21 mouse cellular contexts compared by ENCODE assay signal in genomic region chr4:84339172-84339571, GRCm38 (mm10).
DNase-seq lines count a peak whose midpoint lies in the region; ATAC-seq and TF ChIP-seq lines count a peak whose summit lies in the region.
"Had no signal": no experiment of that assay in that cellular context is flagged by ENCODE, and none has a peak within 500 bp of the region (broad histone marks: within the 10 kb centered on the region; RNA-seq: fewer than 3 reads in every experiment).

No protein-coding gene starts in this region.

- WGBS in hindbrain, postnatal 0 days, result 42% methylated on average over 4 of the region's 4 CpGs
- 67% methylated on average over 4 of the region's 4 CpGs for WGBS in hindbrain, embryonic 11.5 days

- H3K36me3 ChIP-seq in hindbrain, postnatal 0 days (ENCODE audit: insufficient read depth, low read length), result no peaks in the 10 kb centered on the region
- no peaks in the 10 kb centered on the region for H3K36me3 ChIP-seq in hindbrain, embryonic 11.5 days (ENCODE audit: control insufficient read depth, insufficient read depth, low read length)
- H3K36me3 ChIP-seq: embryonic facial prominence, embryonic 10.5 days; G1E; heart, embryonic 12.5 days; hindbrain, embryonic 12.5 days had no signal

- H3K9me3 ChIP-seq in hindbrain, postnatal 0 days (ENCODE audit: low read length), result no peaks in the 10 kb centered on the region
- H3K9me3 ChIP-seq in hindbrain, embryonic 11.5 days (ENCODE audit: control insufficient read depth, low read length), result no peaks in the 10 kb centered on the region
- H3K9me3 ChIP-seq: embryonic facial prominence, embryonic 10.5 days; forebrain, embryonic 13.5 days; heart, embryonic 12.5 days; hindbrain, embryonic 12.5 days had no signal

- no peak overlapping the region for H3K4me3 ChIP-seq in hindbrain, postnatal 0 days (ENCODE audit: low read length)
- H3K4me3 ChIP-seq in hindbrain, embryonic 11.5 days (ENCODE audit: low read depth, low read length), result no peak overlapping the region
- H3K4me3 ChIP-seq: embryonic facial prominence, embryonic 10.5 days; forebrain, embryonic 13.5 days; heart, embryonic 12.5 days; hindbrain, embryonic 12.5 days had no signal

- H3K27me3 ChIP-seq in hindbrain, postnatal 0 days (ENCODE audit: insufficient read depth, low read length), result no peaks in the 10 kb centered on the region
- no peaks in the 10 kb centered on the region for H3K27me3 ChIP-seq in hindbrain, embryonic 11.5 days (ENCODE audit: control insufficient read depth, insufficient read depth, low read length)
- H3K27me3 ChIP-seq: forebrain, embryonic 13.5 days; heart, embryonic 12.5 days; hindbrain, embryonic 12.5 days had no signal

- no peak overlapping the region for H3K27ac ChIP-seq in hindbrain, postnatal 0 days
- no peak overlapping the region for H3K27ac ChIP-seq in hindbrain, embryonic 11.5 days (ENCODE audit: low read depth, low read length)
- H3K27ac ChIP-seq: embryonic facial prominence, embryonic 10.5 days; forebrain, embryonic 13.5 days; hindbrain, embryonic 12.5 days had no signal

- ATAC-seq in hindbrain, postnatal 0 days, result peak; percentile 27; the same call in 1 of the 2 replicates
- ATAC-seq in hindbrain, embryonic 11.5 days (ENCODE audit: low FRiP score), result no peak
- ATAC-seq: CD4-positive, CD25-positive, alpha-beta regulatory T cell, adult 4 months; forebrain, embryonic 13.5 days; forebrain, postnatal 0 days had no signal

- no peak overlapping the region for H3K4me2 ChIP-seq in hindbrain, postnatal 0 days (ENCODE audit: low read depth, low read length)
- H3K4me2 ChIP-seq in hindbrain, embryonic 11.5 days (replicated peaks; ENCODE audit: low read depth, low read length), result no peak overlapping the region
- H3K4me2 ChIP-seq: forebrain, embryonic 13.5 days; heart, embryonic 12.5 days; hindbrain, embryonic 12.5 days had no signal

- H3K9ac ChIP-seq in hindbrain, postnatal 0 days (replicated peaks; ENCODE audit: low read length), result no peak overlapping the region
- H3K9ac ChIP-seq in hindbrain, embryonic 11.5 days (ENCODE audit: low read depth, low read length), result no peak overlapping the region
- H3K9ac ChIP-seq: forebrain, embryonic 13.5 days; forebrain, postnatal 0 days; heart, embryonic 12.5 days; hindbrain, embryonic 12.5 days had no signal

- no peak for TF ChIP-seq CTCF in hindbrain, postnatal 0 days (IDR thresholded peaks at IDR 0.05; ENCODE audit: low read depth)

- H3K4me1 ChIP-seq in hindbrain, postnatal 0 days (ENCODE audit: insufficient read depth, low read length), result no peaks in the 10 kb centered on the region
- no peaks in the 10 kb centered on the region for H3K4me1 ChIP-seq in hindbrain, embryonic 11.5 days (replicated peaks; ENCODE audit: control insufficient read depth, insufficient read depth, low read length)
- H3K4me1 ChIP-seq: embryonic facial prominence, embryonic 10.5 days; forebrain, embryonic 13.5 days; heart, embryonic 12.5 days; hindbrain, embryonic 12.5 days had no signal

- DNase-seq in cerebellum, postnatal 10 days, result peak; percentile 49 to 59
- DNase-seq in cerebellum, adult 11 months, result no peak
- DNase-seq in hindbrain, postnatal 0 days (ENCODE audit: low spot score), result peak; percentile 32
- no peak for DNase-seq in hindbrain, embryonic 11.5 days (ENCODE audit: low spot score)
- DNase-seq in kidney, postnatal 36 days, result peak; percentile 17 to 31
- no peak for DNase-seq in kidney, postnatal 4 days
- DNase-seq in retina, postnatal 1 day, result peak; percentile 47
- no peak for DNase-seq in retina, embryonic 14.5 days (ENCODE audit: low spot score)
- DNase-seq: adrenal gland, adult 8-10 months; adrenal gland, postnatal 36 days; B cell, adult 2 months; cerebellum, adult 9-10 months; forebrain, postnatal 0 days; gastrocnemius, postnatal 14 days; heart, postnatal 36 days had no signal

Comparison
In these comparisons a context has a peak if more than half of its experiments do, and no peak if none do; other contexts are left out.
1. DNase-seq: peak in cerebellum, postnatal 10 days (2 of 2), hindbrain, postnatal 0 days (single experiment), kidney, postnatal 36 days (2 of 2) and retina, postnatal 1 day (single experiment); none in cerebellum, adult 11 months (single experiment), hindbrain, embryonic 11.5 days (single experiment), kidney, postnatal 4 days (0 of 2) and retina, embryonic 14.5 days (single experiment).